Mouse (Mus musculus): ENCODE data around the gene Trp53bp2.

The Trp53bp2 gene

DNA sequence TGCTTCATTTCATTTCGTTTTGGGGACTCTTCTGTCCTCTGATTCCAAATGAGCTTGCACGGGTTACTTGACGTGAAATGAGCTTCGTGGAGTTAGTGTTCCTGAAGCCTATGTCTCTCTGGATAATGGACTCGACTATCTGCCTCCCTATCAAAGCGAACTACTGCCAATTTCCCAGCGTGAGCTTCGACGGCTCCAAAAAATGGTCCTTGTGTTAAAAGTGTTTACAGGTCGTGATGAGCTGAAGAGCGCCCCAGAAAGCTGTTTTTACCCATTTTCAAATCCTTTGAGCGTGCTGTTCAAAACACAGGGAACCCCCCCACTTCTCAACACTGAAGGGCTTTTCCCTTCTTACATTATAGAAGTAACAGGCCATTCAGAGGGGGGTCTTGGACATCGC, 729 bp upstream of the Trp53bp2 start:
- no peak for DNase-seq (ENCODE audit: low spot score in 2 of 2)

GRCm38 (mm10) chr1:182409401-182410173, 615 bp downstream of the Trp53bp2 start:
- peak in 1 of 2 experiments; percentile 14 for DNase-seq (ENCODE audit: low spot score in 2 of 2)

GRCm38 (mm10) chr1:182412586-182413270, 3.8 kb downstream of the Trp53bp2 start:
- DNase-seq (ENCODE audit: low spot score in 2 of 2): no peak

GRCm38 (mm10) chr1:182419481-182419880, 10.5 kb downstream of the Trp53bp2 start:
- no peak for DNase-seq (ENCODE audit: low spot score in 2 of 2)

GRCm38 (mm10) chr1:182424274-182424673, 15.3 kb downstream of the Trp53bp2 start:
- no peak for DNase-seq (ENCODE audit: low spot score in 2 of 2)

DNA sequence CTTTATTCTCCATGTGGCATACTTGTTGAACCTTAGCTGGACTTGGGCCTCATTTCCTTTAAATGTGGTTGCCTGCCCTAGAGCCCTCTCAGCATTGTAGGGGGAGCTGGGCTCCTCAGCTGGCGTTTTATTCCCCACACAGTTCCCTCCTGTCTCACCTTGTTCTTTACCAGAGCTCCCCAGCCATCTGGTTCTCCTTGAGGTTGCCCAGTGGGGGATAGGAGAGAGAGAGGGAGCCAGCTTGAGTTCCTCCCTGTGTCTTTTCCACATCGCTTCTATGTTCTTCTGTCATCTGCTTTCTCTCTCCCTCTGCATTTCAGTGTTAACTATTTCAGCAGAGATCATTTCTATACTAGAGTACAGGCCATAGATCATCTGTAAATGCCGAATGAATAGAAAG, 16.2 kb downstream of the Trp53bp2 start:
- no peak for DNase-seq (ENCODE audit: low spot score in 2 of 2)

DNA sequence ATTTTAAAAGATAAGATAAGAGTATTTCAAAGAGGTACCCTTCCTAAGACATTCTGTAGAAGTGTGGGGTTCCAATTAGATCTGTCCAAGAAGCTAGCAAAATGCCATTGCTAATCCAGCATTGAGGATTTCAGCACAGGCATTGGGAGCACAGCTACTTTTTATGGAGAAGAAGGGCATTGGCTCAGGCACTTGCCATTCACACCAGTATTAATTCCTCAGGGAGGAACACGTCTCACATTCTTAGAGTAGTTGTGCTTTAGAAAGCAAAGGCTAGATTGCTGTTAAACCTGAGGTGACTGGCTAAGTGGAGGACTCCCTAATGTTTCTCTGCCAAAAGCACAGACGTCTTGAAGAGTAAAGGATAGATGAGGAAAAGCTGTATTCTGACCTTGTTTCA, 17.5 kb downstream of the Trp53bp2 start:
- no peak for DNase-seq (ENCODE audit: low spot score in 2 of 2)

DNA sequence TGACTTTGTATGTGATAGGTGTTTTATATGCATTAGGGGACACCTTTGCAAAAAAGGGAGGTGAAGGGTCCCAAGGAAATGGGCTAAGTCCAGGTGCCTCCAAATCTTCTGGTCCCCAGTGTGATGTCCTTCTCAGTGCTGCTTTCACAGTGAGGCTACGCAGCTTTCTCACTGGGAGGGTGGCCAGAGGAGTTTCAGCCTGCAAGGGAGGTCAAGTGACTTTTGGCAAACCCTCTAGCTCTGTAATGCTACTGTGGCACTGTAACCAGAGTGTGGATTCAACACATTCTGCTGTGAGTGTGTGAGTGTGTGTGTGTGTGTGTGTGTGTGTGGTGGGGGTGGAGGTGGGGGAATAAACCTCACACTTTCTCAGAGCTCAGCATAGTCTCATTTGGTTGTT, 18.5 kb downstream of the Trp53bp2 start:
- DNase-seq (ENCODE audit: low spot score in 2 of 2): no peak

GRCm38 (mm10) chr1:182429826-182430225, 20.9 kb downstream of the Trp53bp2 start:
- DNase-seq (ENCODE audit: low spot score in 2 of 2): no peak

DNA sequence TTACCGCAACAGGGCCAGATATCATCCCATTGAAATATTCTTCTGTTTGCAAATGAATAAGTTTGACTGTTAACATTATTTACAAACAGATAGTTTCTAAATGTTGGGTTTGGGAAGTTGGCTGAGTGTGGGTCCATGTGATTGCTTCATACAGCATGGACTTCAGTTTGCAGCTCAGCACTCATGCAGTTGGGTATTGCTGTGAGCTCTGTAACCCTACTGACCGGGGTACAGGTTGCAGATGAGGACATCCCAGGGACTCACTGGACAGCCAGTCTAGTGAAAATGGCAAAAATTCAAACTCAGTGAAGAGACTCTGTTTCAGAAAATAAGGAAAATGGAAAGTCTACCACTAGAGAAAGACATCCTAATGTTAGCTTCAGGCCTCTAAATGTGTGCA, 21.7 kb downstream of the Trp53bp2 start:
- DNase-seq (ENCODE audit: low spot score in 2 of 2): no peak

- no peak for DNase-seq (ENCODE audit: low spot score in 2 of 2)
These were observed 23.1 kb downstream of the Trp53bp2 start for GRCm38 (mm10) chr1:182432059-182432458.

DNA sequence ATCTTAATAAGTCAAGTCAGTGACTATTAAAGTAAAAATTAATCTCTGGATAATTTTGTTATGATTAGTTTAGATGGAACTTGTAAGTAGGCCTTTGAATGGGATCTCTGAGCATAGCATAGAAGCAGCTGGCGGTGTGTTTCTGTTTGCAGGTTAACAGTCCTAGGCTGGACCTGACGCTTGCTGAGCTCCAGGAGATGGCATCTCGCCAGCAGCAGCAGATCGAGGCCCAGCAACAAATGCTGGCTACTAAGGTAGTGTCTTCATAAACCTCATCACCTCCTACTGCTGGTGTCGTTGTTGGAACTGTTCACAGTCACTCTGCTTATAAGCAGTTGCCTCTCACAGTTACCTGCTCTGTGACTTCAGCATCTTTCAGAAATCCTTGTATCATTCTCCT, 27.8 kb downstream of the Trp53bp2 start:
- DNase-seq (ENCODE audit: low spot score in 2 of 2): no peak

DNA sequence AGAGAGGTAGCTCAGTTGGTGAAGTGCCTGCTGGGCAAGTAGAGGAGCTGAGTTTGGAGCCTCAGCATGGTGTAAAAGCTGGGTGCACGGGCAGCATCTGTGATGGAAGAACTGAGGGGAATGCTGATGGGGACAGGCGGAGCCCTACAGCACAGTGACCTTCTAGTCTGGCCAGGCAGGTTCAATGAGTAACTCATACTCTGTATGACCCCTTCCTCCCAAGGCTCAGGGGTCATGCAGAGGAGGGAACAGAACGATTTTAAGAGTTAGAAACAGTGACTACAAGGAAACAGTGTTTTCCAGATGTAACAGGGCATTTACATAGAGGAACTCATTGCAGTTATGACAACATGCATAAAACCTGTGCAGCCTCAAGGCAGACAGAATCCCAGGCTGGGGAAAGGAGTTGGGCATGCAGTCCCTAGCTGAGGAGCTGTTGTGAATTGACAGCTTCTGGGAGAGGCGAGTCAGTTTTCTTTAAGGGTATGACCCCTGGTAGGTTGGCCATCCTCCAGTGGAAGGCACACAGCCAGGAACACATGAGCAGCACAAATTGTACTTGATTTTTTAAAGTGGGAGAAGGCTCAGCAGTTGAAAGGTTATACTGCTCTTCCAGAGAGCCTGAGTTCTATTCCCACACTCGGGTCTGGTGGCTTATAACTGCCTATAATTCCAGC, 30.7 kb downstream of the Trp53bp2 start:
- DNase-seq (ENCODE audit: low spot score in 2 of 2): no peak

- DNase-seq (ENCODE audit: low spot score in 2 of 2): no peak
These were observed 33.0 kb downstream of the Trp53bp2 start for GRCm38 (mm10) chr1:182441791-182442473.

GRCm38 (mm10) chr1:182444116-182444515, 35.1 kb downstream of the Trp53bp2 start:
- DNase-seq (ENCODE audit: low spot score in 2 of 2): no peak

DNA sequence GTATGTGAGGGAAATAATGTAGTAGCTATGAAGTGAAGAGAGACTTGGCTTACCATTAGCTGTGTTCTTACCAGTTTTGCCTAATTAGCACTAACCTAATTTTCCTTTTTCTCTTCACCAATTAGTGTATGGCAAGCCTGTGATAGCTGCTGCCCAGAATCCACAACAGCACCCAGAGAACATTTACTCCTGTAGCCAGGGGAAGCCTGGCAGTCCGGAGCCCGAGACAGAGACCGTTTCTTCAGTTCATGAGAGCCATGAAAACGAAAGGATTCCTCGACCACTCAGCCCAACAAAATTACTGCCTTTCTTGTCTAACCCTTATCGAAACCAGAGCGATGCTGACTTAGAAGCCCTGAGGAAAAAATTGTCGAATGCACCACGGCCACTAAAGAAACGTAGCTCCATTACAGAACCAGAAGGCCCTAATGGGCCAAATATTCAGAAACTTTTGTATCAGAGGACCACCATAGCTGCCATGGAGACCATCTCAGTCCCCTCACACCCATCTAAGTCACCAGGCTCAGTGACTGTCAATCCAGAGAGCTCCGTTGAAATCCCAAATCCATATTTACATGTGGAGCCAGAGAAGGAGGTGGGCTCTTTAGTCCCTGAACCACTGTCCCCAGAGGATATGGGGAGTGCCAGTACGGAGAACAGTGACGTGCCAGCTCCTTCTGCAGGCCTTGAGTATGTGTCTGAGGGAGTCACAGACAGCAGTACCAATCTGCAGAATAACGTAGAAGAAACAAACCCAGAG, 39.5 kb downstream of the Trp53bp2 start:
- no peak for DNase-seq (ENCODE audit: low spot score in 2 of 2)

DNA sequence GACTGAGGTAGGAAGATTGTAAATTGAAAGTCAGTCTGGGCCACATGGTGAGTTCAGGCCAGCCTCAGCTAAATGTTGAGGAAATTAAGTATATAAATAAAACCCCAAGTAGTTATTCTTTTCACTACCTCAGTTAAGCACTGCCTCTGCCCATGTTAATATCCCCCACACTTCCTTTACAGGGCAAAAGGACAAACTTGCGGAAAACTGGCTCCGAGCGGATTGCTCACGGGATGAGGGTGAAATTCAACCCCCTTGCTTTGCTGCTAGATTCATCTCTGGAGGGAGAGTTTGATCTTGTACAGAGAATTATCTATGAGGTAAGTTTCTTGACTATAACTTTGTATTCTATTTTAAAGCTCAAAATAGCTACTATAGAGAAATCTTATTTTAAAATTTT, 43.5 kb downstream of the Trp53bp2 start:
- no peak for DNase-seq (ENCODE audit: low spot score in 2 of 2)

DNA sequence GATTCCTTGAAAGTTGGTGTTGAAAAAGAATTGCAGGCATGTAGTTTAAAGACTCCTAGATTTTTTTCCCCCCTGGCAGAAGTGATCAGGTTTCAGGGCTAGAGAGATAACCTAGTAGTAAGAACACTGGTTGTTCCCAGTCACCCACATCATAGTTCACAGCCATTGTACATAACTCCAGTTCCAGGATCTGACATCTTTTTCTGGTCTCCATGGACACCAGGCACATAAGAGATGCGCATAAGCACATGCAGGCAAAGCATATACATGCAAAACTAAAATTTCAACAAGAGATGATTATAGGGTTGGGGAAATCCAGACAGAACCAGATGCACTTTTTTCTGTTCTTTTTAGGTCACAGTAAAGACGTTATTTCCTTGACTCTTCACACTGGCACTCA, 46.1 kb downstream of the Trp53bp2 start:
- no peak for DNase-seq (ENCODE audit: low spot score in 2 of 2)

- DNase-seq (ENCODE audit: low spot score in 2 of 2): no peak
These were observed 49.6 kb downstream of the Trp53bp2 start for GRCm38 (mm10) chr1:182458556-182458955.

DNA sequence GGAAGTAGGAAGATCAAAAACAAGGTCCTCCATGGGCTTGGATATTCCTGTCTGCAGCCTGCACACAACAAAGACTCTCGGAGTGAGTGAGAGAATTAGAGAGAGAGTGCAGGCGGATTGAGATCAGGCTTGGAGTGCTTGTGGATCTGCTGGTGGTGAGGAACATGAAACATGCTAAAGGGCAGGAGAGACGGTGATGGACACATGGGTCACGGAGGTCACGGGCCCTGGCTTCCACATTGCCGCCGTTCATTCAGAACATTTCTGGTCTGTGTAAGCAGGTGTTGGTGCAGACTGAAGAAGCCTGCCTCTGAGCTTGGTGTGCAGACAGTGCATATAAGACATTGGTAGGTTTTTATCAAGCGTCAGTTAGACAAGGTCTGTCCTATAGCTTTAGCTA, 50.5 kb downstream of the Trp53bp2 start:
- no peak for DNase-seq (ENCODE audit: low spot score in 2 of 2)

All from frontal cortex, postnatal 10 days (tissue).